Mouse (Mus musculus) monocyte, adult 2 months (primary cell): Measurements from ENCODE around the gene Crtc3.

ENCODE experiments used
- DNase-seq, 2 experiments: peaks; one replicate each; pipeline ENCODE4 v3.0.0; 2022; ENCODE audit warnings: low spot score in 2 of 2, low read depth in 1 of 2

Crtc3 gene

GRCm38 (mm10) chr7:80606435-80606834 is 82.2 kb downstream of the Crtc3 start:
- DNase-seq = no peak

- DNase-seq = no peak
These were observed 83.1 kb downstream of the Crtc3 start for GRCm38 (mm10) chr7:80605557-80605930.

GRCm38 (mm10) chr7:80604908-80605556 is 83.6 kb downstream of the Crtc3 start:
- DNase-seq = no peak

- DNase-seq = no peak
These were observed 86.1 kb downstream of the Crtc3 start for GRCm38 (mm10) chr7:80602574-80602973.

GRCm38 (mm10) chr7:80598436-80598985 is 90.2 kb downstream of the Crtc3 start:
- DNase-seq = no peak

GRCm38 (mm10) chr7:80597900-80598299 is 90.8 kb downstream of the Crtc3 start:
- no peak for DNase-seq

- DNase-seq = no peak
These were observed 99.5 kb downstream of the Crtc3 start for GRCm38 (mm10) chr7:80589054-80589746.

- DNase-seq = no peak
These were observed 101.0 kb downstream of the Crtc3 start for GRCm38 (mm10) chr7:80587684-80588083.

GRCm38 (mm10) chr7:80586681-80587660 is 101.7 kb downstream of the Crtc3 start:
- no peak for DNase-seq

- DNase-seq = no peak
These were observed 102.5 kb downstream of the Crtc3 start for GRCm38 (mm10) chr7:80586161-80586560.

GRCm38 (mm10) chr7:80585380-80585779 is 103.3 kb downstream of the Crtc3 start:
- DNase-seq = no peak

- peak in 1 of 2 experiments; percentile 28 for DNase-seq
These were observed 104.7 kb downstream of the Crtc3 start for GRCm38 (mm10) chr7:80583981-80584380.

GRCm38 (mm10) chr7:80582821-80583451 is 105.7 kb downstream of the Crtc3 start:
- peak in 1 of 2 experiments; percentile 23 for DNase-seq

GRCm38 (mm10) chr7:80580368-80580767 is 108.3 kb downstream of the Crtc3 start:
- DNase-seq = peak in 1 of 2 experiments; percentile 17

- DNase-seq = no peak
These were observed 111.2 kb downstream of the Crtc3 start for GRCm38 (mm10) chr7:80577417-80577980.

- no peak for DNase-seq
These were observed 112.1 kb downstream of the Crtc3 start for GRCm38 (mm10) chr7:80576626-80577025.

- DNase-seq = no peak
These were observed 112.9 kb downstream of the Crtc3 start for GRCm38 (mm10) chr7:80575750-80576149.

- DNase-seq = no peak
These were observed 115.6 kb downstream of the Crtc3 start for GRCm38 (mm10) chr7:80573076-80573475.

GRCm38 (mm10) chr7:80567982-80568381 is 120.7 kb downstream of the Crtc3 start:
- DNase-seq = no peak

- no peak for DNase-seq
These were observed 126.7 kb downstream of the Crtc3 start for GRCm38 (mm10) chr7:80561931-80562330.
